Comparison of ENCODE assay signal across 10 mouse cellular contexts in the genomic region with DNA sequence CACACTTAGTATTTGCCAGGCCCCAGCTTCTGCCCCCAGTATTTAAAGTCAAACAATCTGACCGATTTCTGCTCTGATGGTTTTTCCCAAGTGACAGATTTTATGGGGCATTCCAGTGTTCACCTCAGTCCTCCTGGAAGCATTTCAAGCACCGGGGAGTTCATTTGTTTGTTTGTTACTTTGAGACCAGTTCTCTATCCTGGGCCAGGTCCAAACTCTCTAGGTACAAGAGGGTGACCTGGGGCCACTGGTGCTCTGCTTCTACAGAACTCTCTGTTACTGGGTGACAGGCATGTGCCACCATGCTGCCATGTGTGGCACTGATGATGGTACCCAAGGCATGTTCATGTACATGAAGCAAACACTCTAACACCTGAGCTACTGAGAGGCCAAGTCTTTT.
"Had no signal": no experiment of that assay in that cellular context is flagged by ENCODE, and none has a peak within 500 bp of the region (broad histone marks: within the 10 kb centered on the region; RNA-seq: fewer than 3 reads in every experiment).

No protein-coding gene starts in this region.

- H3K36me3 ChIP-seq: hindbrain, embryonic 15.5 days; limb, embryonic 10.5 days; liver, embryonic 13.5 days; midbrain, embryonic 13.5 days had no signal

- H3K4me3 ChIP-seq: hindbrain, embryonic 15.5 days; left cerebral cortex, adult 2 months; limb, embryonic 10.5 days; liver, embryonic 13.5 days; midbrain, embryonic 13.5 days had no signal

- DNase-seq: liver, embryonic 13.5 days; liver, postnatal 0 days; right cerebral cortex, postnatal 25 days; thymus, postnatal 4 days had no signal

- H3K27me3 ChIP-seq: hindbrain, embryonic 15.5 days; liver, embryonic 13.5 days; midbrain, embryonic 13.5 days had no signal

- ATAC-seq: intestine, embryonic 16.5 days; liver, postnatal 0 days; lung, postnatal 0 days; midbrain, embryonic 13.5 days had no signal

- H3K27ac ChIP-seq: hindbrain, embryonic 15.5 days; left cerebral cortex, adult 2 months; limb, embryonic 10.5 days; liver, embryonic 13.5 days; midbrain, embryonic 13.5 days had no signal

- H3K4me1 ChIP-seq: hindbrain, embryonic 15.5 days; limb, embryonic 10.5 days; liver, embryonic 13.5 days; midbrain, embryonic 13.5 days had no signal

- H3K4me2 ChIP-seq: hindbrain, embryonic 15.5 days; liver, embryonic 13.5 days; midbrain, embryonic 13.5 days had no signal

- H3K9me3 ChIP-seq: hindbrain, embryonic 15.5 days; limb, embryonic 10.5 days; liver, embryonic 13.5 days; midbrain, embryonic 13.5 days had no signal

- H3K9ac ChIP-seq: hindbrain, embryonic 15.5 days; liver, embryonic 13.5 days; liver, postnatal 0 days; midbrain, embryonic 13.5 days had no signal
